Mouse (Mus musculus) heart, postnatal 10 days (tissue): ENCODE results near the gene Ifi27l2b. TPM values are rescaled to one million over a fixed set of nuclear protein-coding genes. Genes with fewer than 3 reads are reported as not detected.
"Not testable (repeated sequence)": the region's sequence is repeated elsewhere in the genome, so short reads cannot be mapped to it uniquely, and the experiment has no call there.

Source experiments
- DNase-seq, 2 experiments: peaks; one replicate each; pipeline ENCODE4 v3.0.0; 2021
- intact Hi-C: fragments of 180-260 bp; cut with DNase I; formaldehyde crosslinking; loops from one replicate; pipeline ENCODE4 v1.15.1; 2025
- total RNA-seq, 2 experiments: library from RNA; stranded (reverse); gene quantifications; 2 replicates each; pipeline ENCODE4 v1.2.3; 2021

Ifi27l2b gene
- total RNA-seq: not detected

GRCm38 (mm10) chr12:103457140-103457539 is at the start of gene Ifi27l2b:
Ifi27l2b (minus strand) TSS chr12:103457223.
- no peak for DNase-seq
- intact Hi-C loops: no loop called here

- DNase-seq: no peak
- intact Hi-C loops: no loop called here
Measured at GRCm38 (mm10) chr12:103504402-103504801, 47.4 kb upstream of the Ifi27l2b start.

- intact Hi-C loops: no loop called here
- no peak for DNase-seq
Measured at GRCm38 (mm10) chr12:103503300-103503699, 46.3 kb upstream of the Ifi27l2b start.

GRCm38 (mm10) chr12:103499261-103499660 is 42.2 kb upstream of the Ifi27l2b start:
- DNase-seq: no peak
- intact Hi-C loops: no loop called here

- no peak for DNase-seq
- intact Hi-C loops: no loop called here
Measured at GRCm38 (mm10) chr12:103498768-103499167, 41.7 kb upstream of the Ifi27l2b start.

GRCm38 (mm10) chr12:103494486-103494885 is 37.5 kb upstream of the Ifi27l2b start:
- peak; percentile 40 to 58 for DNase-seq
- intact Hi-C loops: no loop called here

GRCm38 (mm10) chr12:103492767-103493166 is 35.7 kb upstream of the Ifi27l2b start:
- intact Hi-C loops: loop anchor here (1.0 kb wide), 1 partner anchor 66 kb away; no protein-coding TSS in a partner anchor
- DNase-seq: peak; percentile 78 to 90

GRCm38 (mm10) chr12:103491091-103491730 is 34.2 kb upstream of the Ifi27l2b start:
- intact Hi-C loops: no loop called here
- DNase-seq: no peak

GRCm38 (mm10) chr12:103487750-103488149 is 30.7 kb upstream of the Ifi27l2b start:
- DNase-seq: no peak
- intact Hi-C loops: no loop called here

GRCm38 (mm10) chr12:103487276-103487675 is 30.3 kb upstream of the Ifi27l2b start:
- peak; percentile 70 to 72 for DNase-seq
- intact Hi-C loops: no loop called here

GRCm38 (mm10) chr12:103486726-103487125 is 29.7 kb upstream of the Ifi27l2b start:
- peak in 1 of 2 experiments; percentile 33 for DNase-seq
- intact Hi-C loops: no loop called here

- intact Hi-C loops, DNase-seq: not testable (repeated sequence)
Measured at GRCm38 (mm10) chr12:103484200-103484972, 27.4 kb upstream of the Ifi27l2b start.

- DNase-seq: no peak
Measured at GRCm38 (mm10) chr12:103482781-103483180, 25.8 kb upstream of the Ifi27l2b start.

GRCm38 (mm10) chr12:103481671-103482070 is 24.6 kb upstream of the Ifi27l2b start:
- no peak for DNase-seq
- intact Hi-C loops: no loop called here

More at GRCm38 (mm10) chr12:103482781-103483180, 25.8 kb upstream of the Ifi27l2b start:
- intact Hi-C loops: no loop called here

- DNase-seq: no peak
- intact Hi-C loops: no loop called here
Measured at GRCm38 (mm10) chr12:103477461-103478015, 20.5 kb upstream of the Ifi27l2b start.

GRCm38 (mm10) chr12:103476779-103477389 is 19.9 kb upstream of the Ifi27l2b start:
- intact Hi-C loops: no loop called here
- DNase-seq: no peak

GRCm38 (mm10) chr12:103474481-103474880 is 17.5 kb upstream of the Ifi27l2b start:
- no peak for DNase-seq
- intact Hi-C loops: no loop called here

- intact Hi-C loops, DNase-seq: not testable (repeated sequence)
Measured at GRCm38 (mm10) chr12:103456727-103457126, 296 bp downstream of the Ifi27l2b start.

- intact Hi-C loops: no loop called here
- no peak for DNase-seq
Measured at GRCm38 (mm10) chr12:103453361-103453760, 3.7 kb downstream of the Ifi27l2b start.

GRCm38 (mm10) chr12:103445060-103445459 is 12.0 kb downstream of the Ifi27l2b start:
- DNase-seq: no peak
- intact Hi-C loops: no loop called here

- intact Hi-C loops: not testable (repeated sequence)
Measured at GRCm38 (mm10) chr12:103444261-103444660, 12.8 kb downstream of the Ifi27l2b start.

More at GRCm38 (mm10) chr12:103444261-103444660, 12.8 kb downstream of the Ifi27l2b start:
- not testable (repeated sequence) for DNase-seq
